Mouse (Mus musculus) bone marrow, adult 2 months (tissue): Measurements from ENCODE around the gene Sec14l5.
"Not testable (repeated sequence)": the region's sequence is repeated elsewhere in the genome, so short reads cannot be mapped to it uniquely, and the experiment has no call there.

Source experiments
- CTCF ChIP-seq: fragments of 200-500 bp; IDR thresholded peaks from 2 replicates; pipeline ENCODE4 v1.5.1; 2011; ENCODE audit warnings: low read length, control low read depth; ENCODE audit not compliant: control insufficient read depth, insufficient read depth
- POLR2A ChIP-seq: fragments of 200-500 bp; IDR thresholded peaks from 2 replicates; pipeline ENCODE4 v1.6.1; 2011; ENCODE audit warnings: low read depth, mild to moderate bottlenecking, control low read depth, low read length, borderline replicate concordance; ENCODE audit not compliant: control insufficient read depth

DNA sequence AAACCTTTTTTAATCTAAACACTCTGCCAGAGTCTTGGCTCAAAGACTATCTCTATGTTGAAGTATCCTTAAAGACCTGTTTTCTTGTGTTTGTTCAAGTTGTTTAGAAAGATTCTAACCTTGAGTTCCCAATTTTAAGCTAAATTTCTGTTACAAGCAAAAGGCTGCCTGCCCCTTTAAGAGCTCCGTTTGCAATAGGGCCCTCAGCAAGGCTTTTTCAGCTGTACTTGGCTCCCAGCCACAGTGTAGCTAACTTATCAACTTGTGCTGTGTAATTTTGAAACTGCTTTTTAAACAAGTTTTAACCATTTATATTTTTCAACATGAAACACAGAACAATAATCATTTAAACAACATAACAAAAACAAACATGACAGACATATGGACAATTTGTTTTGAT is 79.6 kb downstream of the Sec14l5 start:
- TF ChIP-seq CTCF, POLR2A: not testable (repeated sequence)
